Mouse (Mus musculus): Measurements from ENCODE around the gene Lmod1. TPM values are rescaled to one million over a fixed set of nuclear protein-coding genes. Genes with fewer than 3 reads are reported as not detected.
A peak's percentile ranks its signal among the peaks of the same experiment; 100 is the strongest.

Gene Lmod1
- polyA plus RNA-seq, 1 experiment from 2014 or later: 0.15 TPM

- no peaks in the 10 kb centered on the region for H3K27me3 ChIP-seq (replicated peaks; ENCODE audit: control insufficient read depth, insufficient read depth, low read length)
- H3K9ac ChIP-seq (replicated peaks; ENCODE audit: low read depth, low read length): peak overlapping the region; percentile 52
- ATAC-seq: 0 out of 2 replicates have a peak, but pooled peaks have one; percentile 2
- H3K36me3 ChIP-seq (ENCODE audit: control insufficient read depth, insufficient read depth): no peaks in the 10 kb centered on the region
- H3K4me1 ChIP-seq (replicated peaks; ENCODE audit: control insufficient read depth, insufficient read depth, low read length): peaks cover 34% of the 10 kb centered on the region
- H3K9me3 ChIP-seq (ENCODE audit: control insufficient read depth, low read length): no peaks in the 10 kb centered on the region
- WGBS: 10% methylated on average over 14 of the region's 14 CpGs
- H3K4me3 ChIP-seq (replicated peaks; ENCODE audit: low read length): peak overlapping the region; percentile 47
- H3K4me2 ChIP-seq (ENCODE audit: low read length): peak overlapping the region; percentile 69
- no peak overlapping the region for H3K27ac ChIP-seq (ENCODE audit: low read length)
Measured at GRCm38 (mm10) chr1:135368982-135369381, 44.4 kb downstream of the Lmod1 start.

DNA sequence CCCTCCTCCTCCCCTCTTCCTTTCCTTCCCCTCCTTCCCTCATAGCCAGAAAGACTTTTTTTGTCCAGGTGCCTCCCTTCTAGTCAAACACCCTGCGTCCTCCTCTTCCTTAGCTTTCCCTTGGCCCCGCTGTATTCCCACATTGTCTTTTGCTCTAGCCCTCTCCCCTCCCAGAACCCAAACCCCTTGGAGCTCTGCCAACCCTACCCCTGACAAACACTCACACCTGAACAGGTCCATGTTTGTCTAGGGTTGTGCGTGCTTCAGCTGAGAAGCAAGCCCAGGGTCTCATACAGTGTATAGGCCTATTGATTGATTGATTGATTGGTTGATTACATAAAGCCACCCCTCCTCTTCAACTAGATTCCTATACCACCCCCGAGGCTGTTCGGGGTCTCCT is 44.8 kb downstream of the Lmod1 start:
- no peak overlapping the region; the same call in 1 of the 2 replicates for H3K4me2 ChIP-seq (ENCODE audit: low read length)
- no peak for ATAC-seq
- H3K4me1 ChIP-seq (replicated peaks; ENCODE audit: control insufficient read depth, insufficient read depth, low read length): peaks cover 37% of the 10 kb centered on the region
- no peak overlapping the region for H3K27ac ChIP-seq (ENCODE audit: low read length)
- H3K9me3 ChIP-seq (ENCODE audit: control insufficient read depth, low read length): no peaks in the 10 kb centered on the region
- no peaks in the 10 kb centered on the region for H3K36me3 ChIP-seq (ENCODE audit: control insufficient read depth, insufficient read depth)
- 80% methylated on average over 5 of the region's 5 CpGs for WGBS
- H3K9ac ChIP-seq (replicated peaks; ENCODE audit: low read depth, low read length): no peak overlapping the region
- H3K4me3 ChIP-seq (replicated peaks; ENCODE audit: low read length): no peak overlapping the region
- no peaks in the 10 kb centered on the region for H3K27me3 ChIP-seq (replicated peaks; ENCODE audit: control insufficient read depth, insufficient read depth, low read length)

GRCm38 (mm10) chr1:135373171-135373677 is 48.6 kb downstream of the Lmod1 start:
- no peaks in the 10 kb centered on the region for H3K27me3 ChIP-seq (replicated peaks; ENCODE audit: control insufficient read depth, insufficient read depth, low read length)
- peak overlapping the region; percentile 52 for H3K9ac ChIP-seq (replicated peaks; ENCODE audit: low read depth, low read length)
- ATAC-seq: no peak
- WGBS: 50% methylated on average over 4 of the region's 4 CpGs
- no peaks in the 10 kb centered on the region for H3K36me3 ChIP-seq (ENCODE audit: control insufficient read depth, insufficient read depth)
- peaks cover 43% of the 10 kb centered on the region for H3K4me1 ChIP-seq (replicated peaks; ENCODE audit: control insufficient read depth, insufficient read depth, low read length)
- peak overlapping the region; percentile 37 for H3K4me3 ChIP-seq (replicated peaks; ENCODE audit: low read length)
- no peaks in the 10 kb centered on the region for H3K9me3 ChIP-seq (ENCODE audit: control insufficient read depth, low read length)
- 0 out of 2 replicates have a peak overlapping the region, but pooled peaks have one; percentile 15 for H3K27ac ChIP-seq (ENCODE audit: low read length)
- H3K4me2 ChIP-seq (ENCODE audit: low read length): peak overlapping the region; percentile 56

DNA sequence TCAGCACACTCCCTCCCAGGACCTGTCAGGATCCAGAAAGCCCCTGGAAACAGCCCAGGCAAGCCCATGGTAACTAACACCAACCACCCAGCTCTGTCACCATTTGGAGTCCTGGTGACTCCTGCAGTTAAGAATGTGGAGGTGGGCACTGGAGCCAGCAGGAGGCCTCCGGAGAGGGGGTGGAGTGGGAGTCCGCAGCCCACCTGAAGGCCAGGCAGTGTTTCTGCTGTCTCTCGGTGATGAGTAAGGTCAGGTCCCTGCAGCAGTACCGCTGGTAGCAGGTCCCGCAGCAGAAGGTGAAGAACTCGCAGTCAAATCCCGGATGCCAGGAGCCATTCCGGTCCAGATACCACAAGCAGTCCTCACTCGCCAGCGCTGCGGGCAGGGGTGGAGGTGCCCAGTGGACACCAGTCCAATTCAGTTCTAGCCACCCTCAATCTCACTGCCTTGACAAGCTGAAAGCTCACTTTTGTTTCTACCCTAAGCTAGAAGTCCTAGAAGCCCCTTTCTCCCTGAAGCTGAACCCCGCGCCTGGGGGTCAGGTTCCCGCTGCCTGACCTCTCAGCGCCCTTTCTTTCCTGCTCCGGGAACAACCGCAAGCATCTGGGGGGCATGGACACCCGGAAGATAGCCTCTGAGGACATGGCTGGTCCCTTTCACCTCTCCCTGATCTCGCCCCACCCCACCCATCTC is 49.7 kb downstream of the Lmod1 start:
- no peaks in the 10 kb centered on the region for H3K36me3 ChIP-seq (ENCODE audit: control insufficient read depth, insufficient read depth)
- H3K4me2 ChIP-seq (ENCODE audit: low read length): peak overlapping the region; percentile 72
- 2% methylated on average over 19 of the region's 19 CpGs for WGBS
- no peaks in the 10 kb centered on the region for H3K27me3 ChIP-seq (replicated peaks; ENCODE audit: control insufficient read depth, insufficient read depth, low read length)
- H3K9me3 ChIP-seq (ENCODE audit: control insufficient read depth, low read length): no peaks in the 10 kb centered on the region
- ATAC-seq: no peak
- H3K4me1 ChIP-seq (replicated peaks; ENCODE audit: control insufficient read depth, insufficient read depth, low read length): peaks cover 35% of the 10 kb centered on the region
- H3K9ac ChIP-seq (replicated peaks; ENCODE audit: low read depth, low read length): peak overlapping the region; percentile 96
- H3K27ac ChIP-seq (ENCODE audit: low read length): peak overlapping the region; percentile 56; the same call in 1 of the 2 replicates
- peak overlapping the region; percentile 88 for H3K4me3 ChIP-seq (replicated peaks; ENCODE audit: low read length)

GRCm38 (mm10) chr1:135374868-135375581 is 50.4 kb downstream of the Lmod1 start, which contains the start of gene Shisa4:
TSS of gene Shisa4 (minus strand) at chr1:135375237.
- H3K4me3 ChIP-seq (replicated peaks; ENCODE audit: low read length): peak within 1 kb of the TSS; percentile 88
- peak within 1 kb of the TSS; percentile 56; the same call in 1 of the 2 replicates for H3K27ac ChIP-seq (ENCODE audit: low read length)
- H3K9me3 ChIP-seq (ENCODE audit: control insufficient read depth, low read length): no peaks in the 10 kb centered on the region
- H3K4me2 ChIP-seq (ENCODE audit: low read length): peak within 1 kb of the TSS; percentile 72
- peaks cover 35% of the 10 kb centered on the region for H3K4me1 ChIP-seq (replicated peaks; ENCODE audit: control insufficient read depth, insufficient read depth, low read length)
- peak within 1 kb of the TSS; percentile 96 for H3K9ac ChIP-seq (replicated peaks; ENCODE audit: low read depth, low read length)
- 2% methylated on average over 34 of the region's 38 CpGs for WGBS
- no peaks in the 10 kb centered on the region for H3K27me3 ChIP-seq (replicated peaks; ENCODE audit: control insufficient read depth, insufficient read depth, low read length)
- peak; percentile 89 for ATAC-seq
- no peaks in the 10 kb centered on the region for H3K36me3 ChIP-seq (ENCODE audit: control insufficient read depth, insufficient read depth)

GRCm38 (mm10) chr1:135378576-135378975 is 54.0 kb downstream of the Lmod1 start:
- peaks cover 19% of the 10 kb centered on the region for H3K4me1 ChIP-seq (replicated peaks; ENCODE audit: control insufficient read depth, insufficient read depth, low read length)
- no peak overlapping the region for H3K4me3 ChIP-seq (replicated peaks; ENCODE audit: low read length)
- H3K4me2 ChIP-seq (ENCODE audit: low read length): no peak overlapping the region
- WGBS: 59% methylated on average over 9 of the region's 9 CpGs
- no peaks in the 10 kb centered on the region for H3K27me3 ChIP-seq (replicated peaks; ENCODE audit: control insufficient read depth, insufficient read depth, low read length)
- no peak overlapping the region for H3K27ac ChIP-seq (ENCODE audit: low read length)
- no peaks in the 10 kb centered on the region for H3K9me3 ChIP-seq (ENCODE audit: control insufficient read depth, low read length)
- ATAC-seq: no peak
- no peak overlapping the region for H3K9ac ChIP-seq (replicated peaks; ENCODE audit: low read depth, low read length)
- H3K36me3 ChIP-seq (ENCODE audit: control insufficient read depth, insufficient read depth): peaks cover 10% of the 10 kb centered on the region

DNA sequence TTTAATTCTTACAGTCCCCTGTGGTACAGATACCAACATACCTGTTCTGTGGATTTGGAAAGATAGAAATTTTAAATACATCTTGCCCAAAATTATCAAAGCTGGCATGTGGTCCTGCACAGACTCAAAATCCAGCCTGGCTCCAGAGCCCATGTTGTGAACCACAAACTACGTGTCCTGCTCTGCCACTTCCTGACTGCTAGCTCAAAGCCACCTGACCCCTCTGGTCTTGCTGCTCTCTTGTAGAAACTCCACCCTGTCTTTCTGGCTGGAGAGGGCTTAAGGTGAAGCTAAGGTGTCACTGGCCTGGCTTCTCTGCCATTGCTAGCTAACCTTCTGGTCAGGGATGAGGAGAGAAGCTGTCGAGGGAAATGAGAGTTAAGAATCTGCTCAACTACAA is 54.4 kb downstream of the Lmod1 start:
- Histone ChIP-seq H3K4me2 (ENCODE audit: low read length) (no peak overlapping the region), H3K4me1 (replicated peaks; ENCODE audit: control insufficient read depth, insufficient read depth, low read length) (peaks cover 15% of the 10 kb centered on the region), H3K9me3 (ENCODE audit: control insufficient read depth, low read length) (no peaks in the 10 kb centered on the region), H3K9ac (replicated peaks; ENCODE audit: low read depth, low read length) (no peak overlapping the region), H3K36me3 (ENCODE audit: control insufficient read depth, insufficient read depth) (peaks cover 15% of the 10 kb centered on the region), H3K27ac (ENCODE audit: low read length) (no peak overlapping the region), H3K4me3 (replicated peaks; ENCODE audit: low read length) (no peak overlapping the region), H3K27me3 (replicated peaks; ENCODE audit: control insufficient read depth, insufficient read depth, low read length) (no peaks in the 10 kb centered on the region)
- ATAC-seq: no peak
- 81% methylated on average over 2 of the region's 2 CpGs for WGBS

DNA sequence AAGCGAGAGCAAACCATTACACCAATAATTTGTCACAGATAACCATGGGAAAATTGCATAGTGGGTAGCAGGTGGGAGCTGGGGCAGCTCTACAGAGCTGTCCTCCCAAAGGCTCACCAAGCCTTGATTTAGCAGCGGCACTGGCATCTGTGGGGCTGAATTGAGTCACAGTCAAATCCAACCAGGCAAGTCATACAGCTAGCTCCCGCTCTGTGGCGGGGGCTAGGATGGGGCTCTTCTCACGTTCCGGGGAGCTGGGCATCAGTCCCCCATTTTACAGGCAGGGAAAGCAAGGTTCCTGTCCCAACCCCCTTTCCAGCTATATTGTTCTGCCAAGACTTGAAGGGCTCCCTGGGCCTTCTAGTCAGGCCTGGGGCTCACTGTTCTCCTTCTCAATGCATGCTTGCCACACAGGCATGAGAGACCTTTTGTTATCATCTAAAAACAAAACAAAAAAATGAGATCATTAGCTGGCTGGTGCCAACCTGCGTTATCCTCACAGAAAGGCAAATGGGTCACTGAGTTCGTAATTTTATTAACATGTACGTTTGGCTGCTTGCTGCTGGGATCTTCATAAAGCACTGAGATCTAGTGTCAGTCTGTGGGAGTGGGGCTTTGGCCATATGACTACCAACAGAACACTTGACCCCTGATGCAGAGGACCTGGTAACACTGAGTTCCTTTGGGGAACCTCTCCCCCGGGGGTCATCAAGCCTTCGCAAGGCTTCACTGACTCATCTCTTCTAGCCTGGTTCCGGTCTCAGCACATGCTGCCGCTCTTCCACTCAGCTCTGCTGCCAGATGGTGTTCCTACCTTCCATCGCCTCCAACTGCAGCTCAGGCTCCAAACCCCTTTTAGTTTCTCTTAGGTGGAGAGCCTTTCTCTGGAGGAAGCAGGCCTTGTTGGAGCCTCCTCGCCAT is 55.7 kb downstream of the Lmod1 start:
- Histone ChIP-seq H3K4me2 (ENCODE audit: low read length) (no peak overlapping the region), H3K9ac (replicated peaks; ENCODE audit: low read depth, low read length) (no peak overlapping the region), H3K27ac (ENCODE audit: low read length) (peak overlapping the region; percentile 36; the same call in 1 of the 2 replicates), H3K27me3 (replicated peaks; ENCODE audit: control insufficient read depth, insufficient read depth, low read length) (no peaks in the 10 kb centered on the region), H3K4me1 (replicated peaks; ENCODE audit: control insufficient read depth, insufficient read depth, low read length) (peaks cover 7% of the 10 kb centered on the region), H3K4me3 (replicated peaks; ENCODE audit: low read length) (no peak overlapping the region), H3K36me3 (ENCODE audit: control insufficient read depth, insufficient read depth) (peaks cover 23% of the 10 kb centered on the region), H3K9me3 (ENCODE audit: control insufficient read depth, low read length) (no peaks in the 10 kb centered on the region)
- peak; percentile 19; the same call in 1 of the 2 replicates for ATAC-seq
- 63% methylated on average over 15 of the region's 15 CpGs for WGBS
